Mouse (Mus musculus): ENCODE measurements around the gene Kif3b.
"Not testable (repeated sequence)": the region's sequence is repeated elsewhere in the genome, so short reads cannot be mapped to it uniquely, and the experiment has no call there.

Kif3b gene

DNA sequence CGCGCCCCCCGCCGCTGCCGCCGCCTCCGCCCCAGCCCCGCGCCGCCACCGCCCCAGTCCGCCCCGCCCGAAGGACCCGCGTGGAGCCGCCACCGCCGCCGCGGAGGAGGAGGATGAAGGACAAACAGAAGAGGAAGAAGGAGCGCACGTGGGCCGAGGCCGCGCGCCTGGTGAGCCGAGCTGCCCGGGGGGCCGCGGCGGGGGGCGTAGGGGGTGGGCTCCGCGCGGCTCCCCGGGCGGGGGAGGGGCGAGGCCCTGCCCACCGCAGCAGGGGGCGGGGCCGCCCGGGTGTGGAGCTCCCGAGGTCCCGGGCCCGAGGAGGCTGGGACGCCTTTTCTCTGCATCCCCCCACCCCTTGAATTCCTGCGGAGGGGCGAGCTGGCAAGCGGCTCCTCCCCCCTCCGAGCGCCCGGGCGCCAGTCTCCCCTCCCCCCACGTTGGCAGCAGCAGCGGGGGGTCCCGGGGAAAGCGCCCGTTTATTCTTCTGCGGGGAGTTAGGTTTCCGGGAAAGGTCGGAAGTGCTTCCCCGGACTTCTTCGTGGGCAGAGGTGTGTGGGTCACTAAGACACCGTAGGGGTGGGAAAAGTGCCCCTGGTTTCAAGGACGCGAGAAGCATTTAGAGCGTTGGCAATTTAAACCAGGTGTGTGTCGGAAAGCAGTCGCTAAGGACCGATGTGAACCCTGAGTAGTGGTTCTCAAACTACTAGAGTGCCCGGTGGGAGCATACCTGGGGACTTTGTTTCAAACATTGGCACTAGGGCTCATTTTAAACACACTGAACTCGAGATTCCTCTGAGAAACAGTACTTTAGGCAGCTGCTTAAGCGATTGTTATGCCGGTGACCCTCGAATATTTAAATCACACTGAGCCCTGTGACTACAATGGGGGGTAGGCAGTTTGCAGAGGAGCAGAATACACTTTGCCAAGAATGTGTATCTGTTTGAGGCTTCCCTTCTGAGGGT lies 55.3 kb downstream of the Kif3b start:
- DNase-seq (ENCODE audit: low spot score in 2 of 2) = peak in 1 of 2 experiments; percentile 37

DNA sequence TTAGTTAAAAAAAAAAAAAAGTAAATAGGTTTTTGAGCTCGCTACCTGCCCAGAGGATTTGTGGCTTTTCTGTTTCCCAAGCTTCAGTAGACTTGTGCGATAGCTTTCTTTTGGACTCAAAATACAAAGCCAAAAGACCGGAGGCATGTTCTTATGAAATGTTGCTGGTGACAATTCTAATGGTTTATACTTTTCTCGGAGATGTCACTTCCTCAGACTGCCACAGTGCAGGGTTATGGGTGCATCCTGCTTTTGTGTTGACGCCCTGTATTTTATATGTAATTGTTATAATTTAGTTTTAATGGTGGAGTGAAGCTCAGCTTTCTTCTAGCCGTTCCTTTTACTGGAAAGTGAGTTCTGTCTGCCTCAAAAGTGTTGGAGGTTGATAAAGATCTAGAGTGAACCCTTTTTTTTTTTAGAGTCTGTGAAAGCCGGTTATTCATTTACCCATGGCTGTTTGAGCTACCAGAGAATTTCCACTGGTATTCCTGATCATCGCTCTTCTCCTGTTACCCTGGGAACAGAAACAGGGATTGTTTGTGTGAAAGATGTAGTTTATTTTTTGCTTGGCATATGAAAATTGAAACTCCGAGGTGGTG lies 56.1 kb downstream of the Kif3b start:
- no peak for DNase-seq (ENCODE audit: low spot score in 2 of 2)

DNA sequence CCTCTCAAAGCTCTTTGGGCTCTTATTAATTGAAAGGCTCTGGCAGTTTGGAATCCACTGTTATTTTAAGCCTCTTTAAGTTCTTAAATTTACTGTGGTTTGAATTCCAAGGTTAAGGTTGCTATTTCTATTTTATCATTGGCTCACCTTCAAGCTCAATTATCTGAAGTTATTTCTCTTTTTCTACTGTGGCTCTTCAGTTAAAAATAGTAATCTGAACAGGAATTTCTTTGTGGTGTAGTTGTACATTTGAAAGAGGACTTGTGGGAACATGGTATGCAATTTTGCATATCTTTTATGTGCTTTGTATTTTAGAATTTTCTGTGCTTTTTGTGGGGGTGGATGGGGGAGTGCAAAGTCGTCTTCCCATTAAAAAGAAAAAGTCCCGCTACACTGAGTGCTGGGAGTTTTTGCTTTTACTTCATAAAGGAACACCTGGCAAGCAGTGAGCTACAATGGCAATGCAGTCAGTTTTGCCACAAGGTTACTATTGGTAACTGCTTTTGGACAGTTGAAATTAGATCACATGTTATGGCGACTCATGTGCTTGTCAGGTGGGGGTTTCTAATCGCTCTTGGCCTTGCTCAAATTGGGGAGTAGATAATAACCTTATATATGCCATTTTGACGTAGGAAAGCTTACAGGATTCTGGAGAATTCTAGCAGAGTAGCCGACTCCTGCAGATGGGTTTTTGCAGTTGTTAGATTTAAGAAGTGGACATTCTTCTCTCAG lies 57.1 kb downstream of the Kif3b start:
- DNase-seq (ENCODE audit: low spot score in 2 of 2) = no peak

- DNase-seq (ENCODE audit: low spot score in 2 of 2) = no peak
Measured at GRCm38 (mm10) chr2:153350552-153351181, 59.5 kb downstream of the Kif3b start.

- DNase-seq (ENCODE audit: low spot score in 2 of 2) = no peak
Measured at GRCm38 (mm10) chr2:153354648-153355047, 63.4 kb downstream of the Kif3b start.

DNA sequence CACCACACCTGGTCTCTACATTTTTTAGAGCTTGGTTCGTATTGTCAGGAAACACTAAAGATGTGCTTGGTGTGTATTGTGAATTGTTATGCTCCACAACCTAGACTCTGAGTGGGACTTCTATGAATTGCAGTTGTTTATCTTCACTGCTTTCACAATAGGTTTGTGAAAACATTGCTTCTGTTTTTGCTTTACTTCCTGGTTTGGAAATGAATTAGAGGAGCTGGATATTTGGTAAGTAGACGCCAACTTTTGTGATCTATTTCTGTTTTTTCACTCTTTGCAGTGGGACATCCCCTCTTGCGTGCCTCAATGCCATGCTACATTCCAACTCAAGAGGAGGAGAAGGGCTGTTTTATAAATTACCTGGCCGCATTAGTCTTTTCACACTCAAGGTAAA lies 65.6 kb downstream of the Kif3b start:
- DNase-seq (ENCODE audit: low spot score in 2 of 2) = no peak

GRCm38 (mm10) chr2:153361101-153361710 lies 70.0 kb downstream of the Kif3b start:
- DNase-seq (ENCODE audit: low spot score in 2 of 2) = no peak

DNA sequence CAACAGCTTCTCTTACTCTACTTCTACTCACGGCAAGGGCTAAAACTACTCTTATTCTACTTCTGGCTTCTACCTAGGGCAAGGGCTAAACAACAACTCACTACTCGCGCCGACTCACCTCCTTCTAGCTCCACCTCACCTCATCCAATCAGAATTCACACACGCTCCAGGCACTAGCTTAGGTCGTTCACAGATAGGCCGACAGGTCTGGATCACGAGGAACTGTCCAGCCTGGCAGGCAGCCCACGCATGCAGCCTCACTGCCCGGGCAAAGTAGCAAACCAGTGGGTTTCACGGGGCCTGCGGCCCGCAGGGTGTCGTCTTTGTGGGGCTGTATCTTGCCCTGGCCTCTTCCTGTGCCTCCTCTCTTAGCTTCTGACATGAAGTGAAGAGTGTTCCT lies 73.3 kb downstream of the Kif3b start:
- not testable (repeated sequence) for DNase-seq (ENCODE audit: low spot score in 2 of 2)

GRCm38 (mm10) chr2:153370871-153371270 lies 79.7 kb downstream of the Kif3b start:
- no peak for DNase-seq (ENCODE audit: low spot score in 2 of 2)

DNA sequence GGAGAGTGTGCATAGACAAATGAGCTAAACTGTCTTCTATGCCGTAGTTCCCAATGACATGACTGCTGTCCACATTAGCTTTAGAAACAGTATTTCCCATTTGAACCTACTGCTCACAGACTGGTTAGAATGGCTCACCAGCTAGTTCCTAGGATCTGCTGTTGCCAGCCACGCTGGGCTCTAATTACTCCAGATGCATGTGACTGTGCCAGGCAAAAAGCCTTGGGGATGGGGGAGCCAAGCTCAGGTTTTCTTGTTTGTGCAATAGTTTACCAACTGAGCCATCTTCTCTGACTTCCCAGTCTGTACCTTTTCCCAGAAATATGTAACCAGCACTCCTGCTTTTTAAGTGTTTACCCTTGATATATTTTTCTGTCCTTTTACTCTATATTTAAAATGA lies 84.2 kb downstream of the Kif3b start:
- DNase-seq (ENCODE audit: low spot score in 2 of 2) = no peak

GRCm38 (mm10) chr2:153380479-153380878 lies 89.3 kb downstream of the Kif3b start:
- no peak for DNase-seq (ENCODE audit: low spot score in 2 of 2)
